Mouse (Mus musculus): ENCODE data around the gene Hormad2. TPM values are rescaled to one million over a fixed set of nuclear protein-coding genes. Genes with fewer than 3 reads are reported as not detected.

Gene Hormad2
- total and polyA plus RNA-seq, 3 experiments: not detected

- Histone ChIP-seq H3K4me3 (replicated peaks in 1 of 3; ENCODE audit: low read depth in 2 of 3, low read length in 2 of 3, poor library complexity in 1 of 3) (no peak overlapping the region), H3K79me2 (replicated peaks; ENCODE audit: control insufficient read depth, extremely low read depth, insufficient read depth, poor library complexity, severe bottlenecking) (no peaks in the 10 kb centered on the region), H3K9me3 (replicated peaks; ENCODE audit: low read length) (no peaks in the 10 kb centered on the region), H3K27ac (ENCODE audit: insufficient read depth, low read depth) (no peak overlapping the region), H3K9ac (ENCODE audit: insufficient read depth, low read depth) (no peak overlapping the region), H3K27me3 (replicated peaks) (no peaks in the 10 kb centered on the region), H3K4me2 (ENCODE audit: insufficient read depth, low read depth, poor library complexity, severe bottlenecking) (no peak overlapping the region), H3K4me1 (ENCODE audit: control insufficient read depth in 1 of 2, insufficient read depth in 2 of 2) (peaks cover 7 to 18% of the 10 kb centered on the region in 2 experiments), H3K36me3 (replicated peaks in 1 of 2; ENCODE audit: control insufficient read depth in 1 of 2, insufficient read depth in 1 of 2, low read length in 1 of 2) (no peaks in the 10 kb centered on the region)
- dilution Hi-C loops (cut with MboI; ENCODE audit: extremely low pct_ligation_motif_present, extremely low pct_unique_long_range_greater_than_20kb, low sequenced_read_pairs) (no loop called here), in situ Hi-C loops (cut with MboI; ENCODE audit: low pct_ligation_motif_present, low pct_unique_long_range_greater_than_20kb, low sequenced_read_pairs) (no loop called here)
- TF ChIP-seq HCFC1 (IDR thresholded peaks at IDR 0.05; ENCODE audit: low read depth, low read length): no peak
- TF ChIP-seq ZNF384 (IDR thresholded peaks at IDR 0.05; ENCODE audit: low read depth, low read length): peak; percentile 88
- no peak for DNase-seq (ENCODE audit: extremely low read depth)
Observed at GRCm38 (mm10) chr11:4322943-4323342, 118.0 kb downstream of the Hormad2 start.

- dilution Hi-C loops (cut with MboI; ENCODE audit: extremely low pct_ligation_motif_present, extremely low pct_unique_long_range_greater_than_20kb, low sequenced_read_pairs): no loop called here
- TF ChIP-seq ZC3H11A (IDR thresholded peaks at IDR 0.05; ENCODE audit: low read depth, low read length) (no peak), JUN (IDR thresholded peaks at IDR 0.05; ENCODE audit: insufficient read depth, low read depth, low read length) (no peak), NRF1 (IDR thresholded peaks at IDR 0.05; ENCODE audit: low read depth, low read length) (no peak), HCFC1 (IDR thresholded peaks at IDR 0.05; ENCODE audit: low read depth, low read length) (no peak), MYC (IDR thresholded peaks at IDR 0.05; ENCODE audit: low read depth, low read length) (no peak), KAT2A (IDR thresholded peaks at IDR 0.05; ENCODE audit: insufficient replicate concordance, low read length) (no peak), SMC3 (IDR thresholded peaks at IDR 0.05; ENCODE audit: low read depth, low read length) (no peak), ZKSCAN1 (IDR thresholded peaks at IDR 0.05; ENCODE audit: borderline replicate concordance, low read depth, low read length) (no peak), USF1 (IDR thresholded peaks at IDR 0.05; ENCODE audit: low read depth, low read length) (no peak), TBP (conservative IDR thresholded peaks at IDR 0.05; ENCODE audit: low read depth, low read length) (no peak), BHLHE40 (IDR thresholded peaks at IDR 0.05; ENCODE audit: low read depth, low read length) (no peak)
- in situ Hi-C loops (cut with MboI; ENCODE audit: low pct_ligation_motif_present, low pct_unique_long_range_greater_than_20kb, low sequenced_read_pairs): no loop called here
Observed at GRCm38 (mm10) chr11:4320876-4321275, 120.0 kb downstream of the Hormad2 start.

More at GRCm38 (mm10) chr11:4320876-4321275, 120.0 kb downstream of the Hormad2 start:
- no peak for DNase-seq (ENCODE audit: extremely low read depth)
- Histone ChIP-seq H3K27ac (ENCODE audit: insufficient read depth, low read depth) (no peak overlapping the region), H3K9ac (ENCODE audit: insufficient read depth, low read depth) (no peak overlapping the region), H3K79me2 (replicated peaks; ENCODE audit: control insufficient read depth, extremely low read depth, insufficient read depth, poor library complexity, severe bottlenecking) (no peaks in the 10 kb centered on the region), H3K27me3 (replicated peaks) (no peaks in the 10 kb centered on the region), H3K4me2 (ENCODE audit: insufficient read depth, low read depth, poor library complexity, severe bottlenecking) (no peak overlapping the region), H3K4me1 (ENCODE audit: control insufficient read depth in 1 of 2, insufficient read depth in 2 of 2) (peaks cover 7 to 25% of the 10 kb centered on the region in 2 experiments), H3K9me3 (replicated peaks; ENCODE audit: low read length) (no peaks in the 10 kb centered on the region), H3K36me3 (replicated peaks in 1 of 2; ENCODE audit: control insufficient read depth in 1 of 2, insufficient read depth in 1 of 2, low read length in 1 of 2) (no peaks in the 10 kb centered on the region), H3K4me3 (replicated peaks in 1 of 3; ENCODE audit: low read depth in 2 of 3, low read length in 2 of 3, poor library complexity in 1 of 3) (no peak overlapping the region)

All from CH12.LX (cell line).